Mouse (Mus musculus) forebrain, embryonic 14.5 days (tissue): ENCODE data around the gene Megf11. TPM values are rescaled to one million over a fixed set of nuclear protein-coding genes. Genes with fewer than 3 reads are reported as not detected.

Source experiments
- ATAC-seq: fragments of 200-750 bp; cut with Nextera tagmentation; 2 replicates; pipeline ENCODE4 v1.8.0; 2017; ENCODE audit warnings: mild to moderate bottlenecking, moderate library complexity
- DNase-seq: peaks from one replicate; pipeline ENCODE4 v3.0.0-alpha.2; 2015; ENCODE audit warnings: low spot score
- H3K27ac ChIP-seq: fragments of 300-500 bp; sonication (generic); 2 replicates; pipeline ENCODE4 v1.5.1; 2014; ENCODE audit warnings: low read depth, mild to moderate bottlenecking, control low read depth, low read length, moderate library complexity
- H3K27me3 ChIP-seq: fragments of 300-500 bp; sonication (generic); replicated peaks from 2 replicates; pipeline ENCODE4 v1.6.1; 2014; ENCODE audit warnings: low read length, control low read depth, mixed read lengths; ENCODE audit not compliant: control insufficient read depth, insufficient read depth
- H3K36me3 ChIP-seq: fragments of 300-500 bp; sonication (generic); 2 replicates; pipeline ENCODE4 v1.6.1; 2014; ENCODE audit warnings: low read length, control low read depth; ENCODE audit not compliant: control insufficient read depth, insufficient read depth
- H3K4me1 ChIP-seq: fragments of 300-500 bp; sonication (generic); 2 replicates; pipeline ENCODE4 v1.6.1; 2014; ENCODE audit warnings: antibody characterized with exemption, low read length, control low read depth; ENCODE audit not compliant: control insufficient read depth, insufficient read depth
- H3K4me2 ChIP-seq: fragments of 300-500 bp; sonication (generic); 2 replicates; pipeline ENCODE4 v1.6.1; 2014; ENCODE audit warnings: mild to moderate bottlenecking, control low read depth, low read length
- H3K4me3 ChIP-seq: fragments of 300-500 bp; sonication (generic); 2 replicates; pipeline ENCODE4 v1.5.1; 2014; ENCODE audit warnings: low read depth, low read length, control low read depth
- H3K9ac ChIP-seq: fragments of 300-500 bp; sonication (generic); 2 replicates; pipeline ENCODE4 v1.6.1; 2014; ENCODE audit warnings: mild to moderate bottlenecking, low read length, control low read depth, moderate library complexity
- H3K9me3 ChIP-seq: fragments of 300-500 bp; sonication (generic); replicated peaks from 2 replicates; pipeline ENCODE4 v1.6.1; 2016; ENCODE audit warnings: low read length, control low read depth, mixed read lengths; ENCODE audit not compliant: control insufficient read depth
- WGBS: fragments of 180-500 bp; shearing (Covaris S2); extraction: QIAGEN DNeasy Blood & Tissue Kit; methylation state at CpG from one replicate; pipeline ENCODE4 v1.1.7; 2014; 5-methylcytosine and 5-hydroxymethylcytosine counted together
- polyA plus RNA-seq: library from polyadenylated mRNA; unstranded; fragments of >200 nt; fragmentation: Nextera tagmentation; extraction: Ambion mirVana; gene quantifications from 2 replicates; pipeline ENCODE4 v1.2.1, GENCODE M21; 2014

The Megf11 gene
- polyA plus RNA-seq, 1 experiment from 2014 or later = 7.0 TPM

DNA sequence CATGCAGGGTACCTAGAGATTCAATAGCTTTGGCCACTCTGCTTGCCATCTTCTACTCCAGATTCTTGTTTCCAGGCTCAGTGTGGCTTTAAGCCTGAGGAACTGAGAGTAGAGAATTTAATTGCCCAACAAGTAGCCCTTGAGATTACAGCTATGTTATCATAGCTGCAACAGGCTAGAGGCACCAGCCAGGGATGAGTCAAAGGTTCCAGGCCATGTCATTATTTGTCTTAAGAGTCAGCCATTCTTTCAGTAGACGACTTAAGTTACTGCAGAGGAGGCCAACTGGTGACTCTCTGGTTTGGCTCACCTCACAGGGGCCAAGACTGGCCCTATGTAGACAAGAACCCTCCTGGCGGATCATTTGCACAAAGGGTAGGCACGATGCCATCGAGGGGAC lies 311.0 kb downstream of the Megf11 start:
- 93% methylated on average over 4 of the region's 4 CpGs for WGBS
- H3K27me3 ChIP-seq = no peaks in the 10 kb centered on the region
- DNase-seq = no peak
- ATAC-seq = no peak
- no peak overlapping the region for H3K4me3 ChIP-seq
- no peak overlapping the region for H3K27ac ChIP-seq
- H3K4me2 ChIP-seq = no peak overlapping the region
- no peaks in the 10 kb centered on the region for H3K9me3 ChIP-seq
- H3K9ac ChIP-seq = no peak overlapping the region
- H3K4me1 ChIP-seq = no peaks in the 10 kb centered on the region
- peaks cover 17% of the 10 kb centered on the region; the same call in 1 of the 2 replicates for H3K36me3 ChIP-seq

DNA sequence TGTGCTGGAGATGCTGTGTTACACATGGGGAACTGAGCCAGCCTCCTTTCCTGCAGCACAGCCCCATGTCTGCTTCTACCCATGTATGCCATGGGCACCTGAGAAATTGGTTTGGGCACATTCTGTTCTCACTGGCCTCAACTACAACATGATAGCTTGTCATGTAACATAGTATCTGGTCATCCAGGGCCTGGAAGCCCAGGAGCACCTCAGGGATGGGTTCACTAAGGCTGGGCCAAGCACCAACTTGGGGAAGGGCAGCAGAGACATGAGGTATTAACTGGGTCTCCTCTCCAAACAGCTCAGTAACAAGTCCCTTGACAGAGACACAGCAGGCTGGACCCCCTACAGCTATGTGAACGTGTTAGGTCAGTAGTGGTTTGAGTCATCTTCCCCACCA lies 311.6 kb downstream of the Megf11 start:
- ATAC-seq = no peak
- H3K27ac ChIP-seq = no peak overlapping the region
- H3K36me3 ChIP-seq = peaks cover 21% of the 10 kb centered on the region; the same call in 1 of the 2 replicates
- no peaks in the 10 kb centered on the region for H3K9me3 ChIP-seq
- WGBS = 81% methylated on average over 1 of the region's 1 CpGs
- no peaks in the 10 kb centered on the region for H3K27me3 ChIP-seq
- no peak for DNase-seq
- no peak overlapping the region for H3K9ac ChIP-seq
- H3K4me3 ChIP-seq = no peak overlapping the region
- no peak overlapping the region for H3K4me2 ChIP-seq
- no peaks in the 10 kb centered on the region for H3K4me1 ChIP-seq

DNA sequence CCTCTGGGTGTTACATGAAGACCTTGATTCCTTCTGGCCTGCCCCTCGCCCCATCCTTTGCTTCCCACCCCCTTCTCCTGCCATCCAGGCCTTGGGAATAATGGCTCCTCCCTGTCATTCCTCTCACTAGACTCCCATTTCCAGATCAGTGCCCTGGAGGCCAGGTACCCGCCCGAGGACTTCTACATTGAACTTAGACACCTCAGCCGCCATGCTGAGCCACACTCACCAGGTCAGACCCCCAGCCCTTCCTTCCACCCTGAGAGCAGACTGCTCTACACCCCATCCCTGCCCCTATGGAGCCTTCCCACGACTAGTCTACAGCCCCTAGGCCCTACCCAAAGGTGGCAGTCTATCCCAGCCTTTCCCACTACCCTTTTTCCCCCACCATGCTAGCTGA lies 312.3 kb downstream of the Megf11 start:
- ATAC-seq = no peak
- Histone ChIP-seq H3K4me3 (no peak overlapping the region), H3K27me3 (no peaks in the 10 kb centered on the region), H3K27ac (no peak overlapping the region), H3K9ac (no peak overlapping the region), H3K9me3 (no peaks in the 10 kb centered on the region), H3K36me3 (peaks cover 21% of the 10 kb centered on the region; the same call in 1 of the 2 replicates), H3K4me1 (no peaks in the 10 kb centered on the region), H3K4me2 (no peak overlapping the region)
- DNase-seq = no peak
- WGBS = 83% methylated on average over 5 of the region's 5 CpGs

DNA sequence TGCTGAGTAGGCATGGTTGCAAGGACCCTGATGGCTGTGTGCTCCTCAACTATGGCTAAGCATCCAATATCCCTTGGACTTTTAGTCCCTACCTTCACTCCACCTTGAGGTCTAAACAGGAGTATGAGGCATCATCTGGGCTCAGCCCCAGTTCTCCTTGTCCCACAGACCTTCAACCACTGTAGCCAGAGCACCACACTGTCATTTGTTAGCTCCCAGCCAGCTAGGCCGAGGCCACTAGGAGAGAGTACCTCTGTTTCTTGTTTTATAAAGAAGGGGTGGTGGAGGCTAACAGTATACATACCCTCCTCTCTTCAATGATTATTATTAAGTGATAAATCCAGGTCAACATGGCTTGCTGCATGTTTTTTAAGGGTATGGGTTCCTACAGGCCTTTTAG lies 313.2 kb downstream of the Megf11 start:
- H3K4me1 ChIP-seq = no peaks in the 10 kb centered on the region
- H3K36me3 ChIP-seq = peaks cover 25% of the 10 kb centered on the region; the same call in 1 of the 2 replicates
- H3K9ac ChIP-seq = no peak overlapping the region
- DNase-seq (no peak), ATAC-seq (no peak)
- no peaks in the 10 kb centered on the region for H3K27me3 ChIP-seq
- H3K4me3 ChIP-seq = no peak overlapping the region
- 100% methylated on average over 1 of the region's 1 CpGs for WGBS
- no peaks in the 10 kb centered on the region for H3K9me3 ChIP-seq
- no peak overlapping the region for H3K27ac ChIP-seq
- H3K4me2 ChIP-seq = no peak overlapping the region

DNA sequence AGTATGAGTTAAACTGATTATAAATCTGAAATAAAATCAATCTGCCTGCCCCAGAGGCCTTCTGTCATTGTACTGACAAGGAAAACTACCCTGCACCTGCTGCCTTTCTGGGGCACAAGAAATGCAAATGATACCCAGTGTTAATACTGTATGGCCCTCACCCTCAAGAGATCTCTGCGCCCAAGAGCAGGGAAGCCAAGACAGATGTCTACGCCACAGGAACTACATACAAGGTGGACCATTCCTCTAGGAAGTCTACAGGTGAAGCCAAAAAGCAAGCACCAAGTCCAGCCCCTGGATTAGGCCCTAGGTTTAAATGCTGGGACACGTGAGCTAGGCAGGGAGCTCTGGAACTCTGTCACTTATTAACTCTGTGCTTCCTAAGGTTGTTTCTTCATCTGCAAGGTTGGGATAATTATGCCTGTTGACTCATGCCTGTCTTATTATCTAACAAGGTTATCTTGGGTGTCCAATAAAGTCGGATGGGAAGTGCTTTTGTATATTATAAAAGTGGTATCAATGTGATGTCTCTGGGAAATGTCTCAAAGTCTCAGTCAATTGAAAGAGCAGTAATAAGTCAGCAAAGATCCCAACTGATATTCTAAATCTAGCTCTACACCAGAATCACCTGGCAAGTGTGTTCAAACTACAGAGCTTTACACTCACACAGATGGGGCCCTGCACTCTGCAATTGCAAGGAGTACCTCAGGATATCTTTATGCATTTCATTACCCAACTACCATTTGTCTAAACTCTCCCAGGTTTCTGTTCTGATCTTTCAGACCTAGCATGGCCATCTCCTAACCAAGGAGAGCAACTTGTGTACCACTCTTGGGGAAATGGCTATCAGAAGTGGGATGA lies 315.3 kb downstream of the Megf11 start:
- no peaks in the 10 kb centered on the region for H3K4me1 ChIP-seq
- H3K36me3 ChIP-seq = peaks cover 19% of the 10 kb centered on the region
- 86% methylated on average over 4 of the region's 4 CpGs for WGBS
- DNase-seq (no peak), ATAC-seq (no peak)
- no peak overlapping the region for H3K27ac ChIP-seq
- H3K9me3 ChIP-seq = no peaks in the 10 kb centered on the region
- H3K9ac ChIP-seq = no peak overlapping the region
- H3K4me3 ChIP-seq = no peak overlapping the region
- H3K4me2 ChIP-seq = no peak overlapping the region
- H3K27me3 ChIP-seq = no peaks in the 10 kb centered on the region

DNA sequence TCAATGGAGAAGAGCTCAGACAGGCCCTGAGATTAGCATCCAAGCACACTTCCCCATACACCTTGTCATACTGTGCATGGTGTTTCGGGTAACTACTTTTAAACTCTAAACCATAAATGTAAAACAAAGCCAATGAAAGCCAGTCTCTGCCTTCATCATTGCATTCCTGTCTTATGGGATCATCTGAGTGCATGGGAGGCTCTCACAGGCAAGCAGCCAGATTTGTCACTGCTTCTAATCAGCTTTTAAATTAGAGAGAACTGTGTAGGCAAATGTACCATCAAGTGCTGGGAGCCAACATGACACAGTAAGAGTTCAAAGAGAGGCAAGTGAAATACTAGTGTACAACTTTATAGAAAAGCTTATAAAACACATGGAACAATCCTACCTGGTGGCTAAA lies 316.2 kb downstream of the Megf11 start:
- Histone ChIP-seq H3K9ac (no peak overlapping the region), H3K4me3 (no peak overlapping the region), H3K9me3 (no peaks in the 10 kb centered on the region), H3K36me3 (peaks cover 24% of the 10 kb centered on the region), H3K4me2 (no peak overlapping the region), H3K27me3 (no peaks in the 10 kb centered on the region), H3K4me1 (no peaks in the 10 kb centered on the region), H3K27ac (no peak overlapping the region)
- DNase-seq (no peak), ATAC-seq (no peak)
- WGBS = 61% methylated on average over 1 of the region's 1 CpGs

DNA sequence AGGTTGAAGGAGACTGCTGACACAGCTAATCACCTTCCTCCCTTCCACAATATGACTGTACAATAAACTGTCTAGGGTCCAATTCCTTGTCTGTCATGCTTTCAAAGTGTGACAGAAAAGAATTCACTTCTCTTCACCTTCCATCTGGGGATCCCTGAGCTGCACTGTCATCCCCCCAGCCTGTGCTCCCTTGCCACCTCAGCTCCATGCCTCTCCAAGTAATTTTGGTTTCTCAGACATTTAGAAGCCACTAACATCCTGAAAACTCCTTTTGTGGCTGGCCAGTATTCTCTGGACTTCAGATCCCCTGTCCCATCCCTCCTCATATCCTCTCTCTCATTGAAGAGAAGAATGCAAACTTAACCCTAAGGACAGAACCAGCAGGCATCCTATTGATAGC lies 317.0 kb downstream of the Megf11 start:
- H3K9ac ChIP-seq = no peak overlapping the region
- ATAC-seq = no peak
- no peak overlapping the region for H3K4me2 ChIP-seq

DNA sequence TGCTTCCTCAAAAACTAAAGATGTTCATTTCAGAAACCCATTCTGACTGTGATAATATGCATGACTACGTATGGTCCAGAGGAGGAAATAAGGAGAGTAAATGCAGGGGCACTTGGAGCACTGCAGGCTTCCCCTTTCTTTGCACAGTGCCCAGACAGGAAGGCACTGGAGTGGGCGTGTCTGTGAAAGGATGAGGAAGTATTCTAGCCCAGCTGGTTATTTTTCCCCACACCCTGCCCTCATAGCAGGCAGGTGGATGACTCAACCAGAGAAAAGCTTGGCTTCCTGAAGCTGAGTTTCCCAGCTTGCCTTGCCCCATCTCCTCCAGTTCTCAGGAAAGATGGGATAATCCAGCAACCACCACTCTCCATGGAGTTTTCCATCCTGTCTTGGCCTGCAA lies 317.5 kb downstream of the Megf11 start:
- H3K4me2 ChIP-seq = no peak overlapping the region
- WGBS = 83% methylated on average over 2 of the region's 2 CpGs
- no peaks in the 10 kb centered on the region for H3K4me1 ChIP-seq
- no peaks in the 10 kb centered on the region for H3K27me3 ChIP-seq
- no peak overlapping the region for H3K4me3 ChIP-seq
- H3K9ac ChIP-seq = no peak overlapping the region
- H3K36me3 ChIP-seq = peaks cover 33% of the 10 kb centered on the region
- H3K9me3 ChIP-seq = no peaks in the 10 kb centered on the region
- H3K27ac ChIP-seq = no peak overlapping the region
- ATAC-seq (no peak), DNase-seq (no peak)

More for the DNA sequence above, 317.0 kb downstream of the Megf11 start:
- Histone ChIP-seq H3K9me3 (no peaks in the 10 kb centered on the region), H3K4me3 (no peak overlapping the region), H3K4me1 (no peaks in the 10 kb centered on the region), H3K27me3 (no peaks in the 10 kb centered on the region), H3K27ac (no peak overlapping the region), H3K36me3 (peaks cover 29% of the 10 kb centered on the region)
- no peak for DNase-seq

DNA sequence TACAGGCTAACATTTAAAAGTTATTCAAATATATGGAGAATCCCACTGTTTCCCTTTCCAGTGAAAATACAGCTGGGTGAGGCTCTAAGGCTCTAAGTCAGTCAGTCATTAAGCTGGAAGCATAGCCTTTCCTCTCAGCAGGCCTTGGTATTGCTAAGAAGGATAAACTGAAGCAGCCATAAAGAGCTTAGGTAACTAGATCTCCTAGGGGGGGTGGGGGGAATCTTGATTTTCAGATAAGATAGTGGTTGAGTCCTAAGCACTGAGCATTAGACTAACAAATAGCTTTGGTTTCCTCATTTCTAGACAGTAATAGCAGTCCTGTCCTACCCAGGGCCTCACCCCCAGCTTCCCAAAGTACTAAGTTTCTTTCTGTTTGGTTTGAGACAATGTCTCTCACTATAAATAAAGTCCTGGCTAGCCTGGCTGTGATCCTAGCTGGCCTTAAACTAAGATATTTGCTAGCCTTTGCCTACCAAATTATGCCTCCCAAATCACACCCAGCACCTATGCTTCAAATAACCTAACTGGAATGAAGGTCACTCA lies 318.1 kb downstream of the Megf11 start:
- Histone ChIP-seq H3K4me2 (no peak overlapping the region), H3K36me3 (peaks cover 36% of the 10 kb centered on the region), H3K27me3 (no peaks in the 10 kb centered on the region), H3K4me3 (no peak overlapping the region), H3K27ac (no peak overlapping the region), H3K9me3 (no peaks in the 10 kb centered on the region), H3K4me1 (no peaks in the 10 kb centered on the region), H3K9ac (no peak overlapping the region)
- ATAC-seq (no peak), DNase-seq (no peak)
